Comparison of ENCODE assay signal across 39 mouse cellular contexts in genomic region chr15:100257305-100257704, GRCm38 (mm10). TPM values are rescaled to one million over a fixed set of nuclear protein-coding genes. Genes with fewer than 3 reads are reported as not detected.
"Had no signal": no experiment of that assay in that cellular context is flagged by ENCODE, and none has a peak within 500 bp of the region (broad histone marks: within the 10 kb centered on the region; RNA-seq: fewer than 3 reads in every experiment).

No protein-coding gene starts in this region.

- H3K27ac ChIP-seq: embryonic facial prominence, embryonic 10.5 days; embryonic facial prominence, embryonic 12.5 days; embryonic facial prominence, embryonic 13.5 days; embryonic facial prominence, embryonic 15.5 days; forebrain, embryonic 10.5 days; forebrain, embryonic 12.5 days; forebrain, embryonic 13.5 days; forebrain, embryonic 15.5 days; gastrocnemius, adult 2 months; heart, adult 2 months; heart, embryonic 10.5 days had no signal

- DNase-seq: cerebellum, adult 9-10 months; cerebellum, adult 9-11 months; cerebellum, postnatal 10 days; cerebellum, postnatal 14 days; cerebellum, postnatal 25 days; cerebellum, postnatal 36 days; embryo, embryonic 11 days; forebrain, postnatal 0 days; gastrocnemius, adult 2 months; gastrocnemius, postnatal 10 days; gastrocnemius, postnatal 14 days; gastrocnemius, postnatal 25 days; gastrocnemius, postnatal 36 days; heart, adult 18-20 months; heart, adult 2 months had no signal

- H3K9me3 ChIP-seq: embryonic facial prominence, embryonic 10.5 days; embryonic facial prominence, embryonic 12.5 days; embryonic facial prominence, embryonic 13.5 days; embryonic facial prominence, embryonic 15.5 days; forebrain, embryonic 10.5 days; forebrain, embryonic 12.5 days; forebrain, embryonic 13.5 days; forebrain, embryonic 15.5 days; heart, embryonic 10.5 days had no signal

- H3K4me3 ChIP-seq: embryonic facial prominence, embryonic 10.5 days; embryonic facial prominence, embryonic 12.5 days; embryonic facial prominence, embryonic 13.5 days; embryonic facial prominence, embryonic 15.5 days; erythroblast, embryonic 14.5 days; forebrain, embryonic 10.5 days; forebrain, embryonic 12.5 days; forebrain, embryonic 13.5 days; forebrain, embryonic 15.5 days; gastrocnemius, adult 2 months; heart, adult 2 months; heart, embryonic 10.5 days had no signal

- H3K27me3 ChIP-seq: embryonic facial prominence, embryonic 12.5 days; embryonic facial prominence, embryonic 13.5 days; embryonic facial prominence, embryonic 15.5 days; forebrain, embryonic 12.5 days; forebrain, embryonic 13.5 days; forebrain, embryonic 15.5 days had no signal

- H3K4me1 ChIP-seq: embryonic facial prominence, embryonic 10.5 days; embryonic facial prominence, embryonic 12.5 days; embryonic facial prominence, embryonic 13.5 days; embryonic facial prominence, embryonic 15.5 days; forebrain, embryonic 10.5 days; forebrain, embryonic 12.5 days; forebrain, embryonic 13.5 days; forebrain, embryonic 15.5 days; heart, embryonic 10.5 days had no signal

- H3K9ac ChIP-seq: embryonic facial prominence, embryonic 12.5 days; embryonic facial prominence, embryonic 13.5 days; embryonic facial prominence, embryonic 15.5 days; forebrain, embryonic 12.5 days; forebrain, embryonic 13.5 days; forebrain, embryonic 15.5 days; forebrain, postnatal 0 days had no signal

RNA-seq across cellular contexts. Expression of gene Tmprss12, which starts 23.3 kb away (rescaled TPM):
- total RNA-seq: common myeloid progenitor, adult 5-6 weeks; forebrain, postnatal 0 days; gastrocnemius, adult 18-20 months; gastrocnemius, adult 2 months; gastrocnemius, adult 8-10 months; gastrocnemius, postnatal 10 days; gastrocnemius, postnatal 14 days; gastrocnemius, postnatal 25 days; gastrocnemius, postnatal 36 days; gastrocnemius, postnatal 4 days; granulocyte monocyte progenitor cell, adult 5-6 weeks; heart, adult 18-20 months; heart, adult 2 months; heart, adult 8-10 months had no signal
- polyA plus RNA-seq: cortical plate, adult 2 months; embryonic facial prominence, embryonic 10.5 days; embryonic facial prominence, embryonic 11.5 days; embryonic facial prominence, embryonic 12.5 days; embryonic facial prominence, embryonic 13.5 days; embryonic facial prominence, embryonic 14.5 days; embryonic facial prominence, embryonic 15.5 days; erythroblast, embryonic 14.5 days; forebrain, embryonic 10.5 days; forebrain, embryonic 11.5 days; forebrain, embryonic 12.5 days; forebrain, embryonic 13.5 days; forebrain, embryonic 14.5 days; forebrain, embryonic 15.5 days; forebrain, embryonic 16.5 days; forebrain, postnatal 0 days; frontal cortex, adult 2 months; gonadal fat pad, adult 2 months; heart, adult 2 months; heart, embryonic 10.5 days had no signal
